Mouse (Mus musculus) brain, embryonic 14.5 days (tissue): ENCODE measurements around the gene Susd2. TPM values are rescaled to one million over a fixed set of nuclear protein-coding genes. Genes with fewer than 3 reads are reported as not detected.

ENCODE experiments used
- DNase-seq: peaks from one replicate; pipeline ENCODE4 v3.0.0-alpha.2; 2011; ENCODE audit warnings: low read depth
- CTCF ChIP-seq: fragments of 200-500 bp; IDR thresholded peaks from 2 replicates; pipeline ENCODE4 v1.5.1; 2012; ENCODE audit warnings: inconsistent platforms, mild to moderate bottlenecking, moderate library complexity, borderline replicate concordance; ENCODE audit not compliant: insufficient read depth, insufficient read length; ENCODE audit errors: extremely low read depth
- POLR2A ChIP-seq: fragments of 200-500 bp; IDR thresholded peaks from 2 replicates; pipeline ENCODE4 v1.6.1; 2012; ENCODE audit warnings: mild to moderate bottlenecking, inconsistent platforms, borderline replicate concordance; ENCODE audit not compliant: poor library complexity, insufficient read depth, insufficient read length, severe bottlenecking; ENCODE audit errors: extremely low read depth
- polyA plus RNA-seq: library from polyadenylated mRNA; depleted of rRNA; stranded (reverse); fragments of >200 nt; gene quantifications from 2 replicates; pipeline ENCODE4 v1.2.3, GENCODE M21; 2012; rRNA removed

Gene Susd2
- 2.9 and 4.8 TPM in 2 replicates for polyA plus RNA-seq

GRCm38 (mm10) chr10:75643741-75644343 lies at the start of gene Susd2:
Gene Susd2, minus strand, starts transcription at chr10:75644008.
- DNase-seq: peak; percentile 67
- TF ChIP-seq POLR2A (no peak), CTCF (no peak)

DNA sequence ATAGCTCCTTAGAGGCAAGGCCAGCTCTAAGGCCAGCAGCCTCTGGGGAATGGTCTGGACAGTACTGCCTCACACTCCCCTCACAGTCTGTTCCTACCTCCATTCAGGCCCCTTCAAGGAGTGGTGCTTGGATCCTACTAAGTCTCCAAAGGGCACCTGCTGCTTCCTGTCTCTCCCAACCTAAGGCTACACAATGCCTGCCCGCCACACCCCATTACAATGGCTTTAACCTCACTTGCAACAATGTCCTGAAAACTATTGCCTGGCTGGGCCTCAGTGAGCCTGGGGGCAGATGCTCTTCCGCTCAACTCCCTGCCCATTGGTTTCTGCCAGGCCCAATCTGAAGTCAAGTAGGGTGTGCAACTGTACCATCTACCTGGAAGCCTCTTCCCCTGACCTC lies 44.8 kb upstream of the Susd2 start:
- DNase-seq: no peak

GRCm38 (mm10) chr10:75686724-75687123 lies 42.9 kb upstream of the Susd2 start:
- peak; percentile 13 for DNase-seq
- TF ChIP-seq CTCF (no peak), POLR2A (no peak)

More for the DNA sequence above, 44.8 kb upstream of the Susd2 start:
- TF ChIP-seq POLR2A (no peak), CTCF (no peak)

DNA sequence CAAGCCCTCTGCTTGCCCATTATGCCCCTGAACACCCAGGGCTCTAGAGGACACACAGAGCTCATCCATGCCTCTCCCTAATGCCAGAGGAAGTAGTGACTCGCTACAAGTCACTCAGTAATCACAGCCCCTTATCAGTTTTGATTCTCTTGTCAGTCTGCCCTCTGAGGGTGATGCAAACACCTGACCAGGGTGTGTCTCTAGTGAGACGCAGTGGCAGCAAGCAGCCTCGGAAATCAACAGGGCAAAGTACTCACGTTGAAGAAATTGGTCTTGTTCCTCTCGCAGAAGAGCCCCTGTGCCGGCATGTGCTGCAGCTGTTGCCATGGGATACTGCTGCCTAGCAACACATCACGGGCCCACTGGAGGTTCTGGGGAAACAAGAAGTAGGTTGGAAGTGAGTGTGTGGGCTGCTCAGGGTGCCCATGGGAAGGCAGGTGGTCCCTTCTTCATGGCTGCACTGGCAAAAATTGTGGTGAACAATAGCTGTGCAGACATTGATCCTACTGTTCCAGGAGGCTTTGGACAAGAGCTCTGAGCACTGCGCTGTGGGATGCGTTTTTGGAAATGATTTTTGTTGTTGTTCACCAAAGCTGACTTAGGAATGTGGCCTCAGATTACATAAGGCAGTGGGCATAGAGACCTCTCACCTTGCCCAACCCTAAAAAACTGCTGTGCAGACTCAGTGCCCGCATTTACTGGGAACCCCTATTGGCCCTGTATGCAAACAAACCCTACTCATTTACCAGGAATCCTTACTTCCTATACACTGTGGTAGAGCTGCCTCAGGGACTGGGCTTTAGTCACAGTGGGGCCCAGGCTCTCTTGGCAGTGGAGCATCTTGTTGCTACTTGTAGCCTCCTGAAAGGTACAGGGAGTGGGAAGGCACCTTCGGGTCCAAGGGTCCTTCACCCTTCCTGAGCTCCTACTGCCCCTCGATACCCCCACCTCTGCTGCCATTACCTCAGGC lies 40.5 kb upstream of the Susd2 start:
- DNase-seq: peak; percentile 97
- TF ChIP-seq CTCF (no peak), POLR2A (no peak)

DNA sequence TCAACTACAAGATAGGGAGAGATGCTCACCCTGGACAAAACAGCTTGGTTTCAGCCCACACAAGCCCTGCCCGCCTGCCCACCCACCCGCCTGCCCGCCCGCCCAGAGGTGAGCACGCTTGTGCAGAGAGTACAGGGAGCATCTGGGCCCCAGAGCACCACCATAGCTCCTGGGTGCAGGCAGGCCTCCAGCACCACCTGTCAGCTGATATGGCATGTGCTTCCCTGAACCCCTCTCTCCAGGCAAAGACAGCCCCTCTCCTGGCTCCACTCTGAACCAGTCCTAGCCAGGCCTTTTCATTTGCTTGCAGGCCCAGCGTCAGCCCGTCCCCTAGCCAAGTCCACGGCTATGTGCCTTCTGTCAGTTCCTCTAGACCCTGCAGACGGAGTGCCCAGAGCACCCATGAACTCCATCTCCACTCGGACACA lies 36.8 kb upstream of the Susd2 start:
- TF ChIP-seq CTCF (no peak), POLR2A (no peak)
- peak; percentile 11 for DNase-seq

DNA sequence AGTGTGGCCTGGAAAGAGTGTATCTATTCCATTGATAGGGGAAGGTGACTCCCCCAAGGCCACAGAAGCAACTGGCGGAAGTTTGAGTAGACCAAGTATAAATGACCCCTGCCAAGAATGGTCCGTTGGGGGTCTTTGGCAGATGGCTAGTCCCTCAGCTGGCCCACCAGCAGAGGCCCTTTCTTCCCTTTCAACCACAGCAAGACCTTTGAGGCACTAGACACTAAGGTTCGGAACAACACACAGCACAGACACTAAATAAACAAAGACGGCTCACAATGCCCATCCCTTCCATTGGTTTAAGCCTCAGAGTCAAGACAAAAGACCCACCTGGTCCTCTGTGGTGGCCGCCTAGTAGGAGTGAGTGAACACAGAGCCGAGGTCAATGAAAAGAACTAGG lies 35.4 kb upstream of the Susd2 start:
- TF ChIP-seq POLR2A: no peak
- TF ChIP-seq CTCF: no peak
- DNase-seq: no peak

GRCm38 (mm10) chr10:75677989-75678388 lies 34.2 kb upstream of the Susd2 start:
- DNase-seq: no peak

GRCm38 (mm10) chr10:75677571-75677970 lies 33.8 kb upstream of the Susd2 start:
- no peak for DNase-seq
- no peak for TF ChIP-seq POLR2A
- no peak for TF ChIP-seq CTCF

More at GRCm38 (mm10) chr10:75677989-75678388, 34.2 kb upstream of the Susd2 start:
- no peak for TF ChIP-seq CTCF
- no peak for TF ChIP-seq POLR2A

DNA sequence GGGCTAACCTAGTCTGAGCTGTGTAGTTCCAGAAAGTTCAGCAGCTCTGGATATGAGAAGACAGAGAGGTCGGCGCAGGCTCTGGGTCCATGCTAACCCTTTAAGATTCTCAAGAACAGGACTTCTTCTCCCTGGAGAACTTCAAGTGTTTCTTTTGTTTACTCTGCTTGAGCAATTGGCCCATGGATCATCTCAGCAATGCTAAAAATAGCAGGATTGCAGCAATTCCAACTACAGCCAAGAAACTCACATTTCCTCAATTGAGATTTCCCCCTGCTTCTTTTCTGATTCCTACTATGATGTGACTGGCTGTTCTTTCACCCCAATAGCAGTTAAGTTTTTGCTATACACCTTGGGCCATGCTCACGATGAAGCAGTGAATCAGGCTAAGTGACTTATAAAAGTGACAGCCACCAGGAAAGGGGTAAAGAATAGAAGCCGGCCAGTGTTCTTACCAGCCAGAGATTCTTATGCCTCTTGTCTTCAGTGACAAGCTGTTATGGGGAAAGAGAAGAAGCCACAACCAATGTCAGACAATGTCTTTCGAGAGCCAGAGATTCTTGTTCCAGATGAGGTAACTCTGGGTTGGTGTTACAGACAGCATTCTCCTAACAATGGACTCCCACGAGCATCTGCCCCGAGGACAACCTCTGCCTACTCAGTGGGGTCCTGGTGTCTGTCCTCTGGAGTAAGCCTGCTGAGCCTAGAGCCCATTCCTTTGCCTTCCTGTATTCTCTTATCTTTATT lies 33.2 kb upstream of the Susd2 start:
- DNase-seq: peak; percentile 13
- TF ChIP-seq CTCF (no peak), POLR2A (no peak)

DNA sequence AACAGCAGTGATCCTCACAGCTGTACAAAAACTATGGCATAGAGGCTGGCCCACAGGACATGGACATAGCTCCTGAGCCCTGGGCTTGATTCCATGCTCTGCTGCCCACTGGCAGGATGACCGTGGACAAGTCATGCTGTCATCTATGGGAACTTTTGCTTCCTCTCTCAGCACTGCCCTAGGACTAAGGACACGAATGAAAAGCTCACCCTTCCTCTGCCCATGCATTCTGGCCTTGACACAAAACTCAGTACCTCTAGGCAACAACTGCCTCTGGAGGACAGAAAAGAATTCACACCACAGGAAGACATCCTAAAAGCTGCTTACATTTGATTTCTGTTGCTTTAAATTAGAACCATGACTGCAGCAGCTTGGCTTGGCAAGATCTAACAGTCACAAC lies 32.5 kb upstream of the Susd2 start:
- TF ChIP-seq POLR2A (no peak), CTCF (no peak)

GRCm38 (mm10) chr10:75675594-75675993 lies 31.8 kb upstream of the Susd2 start:
- no peak for DNase-seq
- TF ChIP-seq CTCF (no peak), POLR2A (no peak)

More for the DNA sequence above, 32.5 kb upstream of the Susd2 start:
- no peak for DNase-seq

GRCm38 (mm10) chr10:75669936-75670335 lies 26.1 kb upstream of the Susd2 start:
- no peak for TF ChIP-seq POLR2A
- no peak for TF ChIP-seq CTCF
- no peak for DNase-seq

DNA sequence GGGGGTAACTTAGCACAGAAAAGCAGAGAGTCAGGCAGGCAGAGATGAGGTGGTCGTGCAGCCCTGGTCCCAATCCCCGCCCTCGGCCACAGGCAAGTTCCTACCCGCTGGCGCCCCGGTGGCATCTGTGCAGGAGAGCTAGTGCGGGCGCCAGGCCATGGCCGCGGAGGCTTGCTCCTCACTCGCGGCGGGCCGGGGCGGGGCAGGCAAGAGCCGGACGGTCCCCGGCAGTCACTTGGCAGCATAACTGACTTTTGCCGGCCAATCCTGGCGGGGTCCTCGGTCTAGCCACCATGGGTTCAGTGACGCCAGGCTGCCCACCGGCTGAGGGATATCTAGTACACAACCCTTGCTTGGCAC lies 24.1 kb upstream of the Susd2 start:
- DNase-seq: peak; percentile 57

More for the DNA sequence above, 24.1 kb upstream of the Susd2 start:
- TF ChIP-seq CTCF (no peak), POLR2A (no peak)
